ENCODE assay signal across 20 mouse cellular contexts in the genomic region with DNA sequence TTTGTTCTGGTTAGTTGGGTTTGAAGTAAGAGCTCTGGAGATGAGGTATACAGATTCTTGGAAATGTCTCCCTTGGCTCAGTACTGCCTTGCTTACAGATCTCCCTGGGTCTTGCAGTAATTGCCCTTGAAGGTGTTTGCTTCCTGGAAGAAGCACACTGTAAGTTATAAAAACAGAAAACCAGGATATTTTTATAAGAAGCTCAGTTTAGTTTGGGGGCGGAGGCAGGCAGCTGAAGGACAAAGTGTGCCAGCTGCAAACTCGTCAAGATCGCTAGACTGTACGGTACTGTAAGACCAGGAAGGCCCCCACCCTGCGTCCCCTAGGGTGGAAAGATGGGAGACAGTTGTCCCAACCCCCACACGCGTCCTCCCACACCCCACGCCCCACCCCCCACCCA. TPM values are rescaled to one million over a fixed set of nuclear protein-coding genes. Genes with fewer than 3 reads are reported as not detected.
DNase-seq lines count a peak whose midpoint lies in the region; TF ChIP-seq lines count a peak whose summit lies in the region.
"Had no signal": no experiment of that assay in that cellular context is flagged by ENCODE, and none has a peak within 500 bp of the region (broad histone marks: within the 10 kb centered on the region; RNA-seq: fewer than 3 reads in every experiment).

No protein-coding gene starts in this region.

- no peak for TF ChIP-seq CTCF in gastrocnemius, adult 2 months (IDR thresholded peaks at IDR 0.05)
- no peak for TF ChIP-seq CTCF in layer of hippocampus, adult 2 months (conservative IDR thresholded peaks at IDR 0.05)

- no peak overlapping the region for H3K4me3 ChIP-seq in gastrocnemius, adult 2 months
- H3K4me3 ChIP-seq in layer of hippocampus, adult 2 months = no peak overlapping the region
- H3K4me3 ChIP-seq: erythroblast, embryonic 14.5 days; liver, embryonic 13.5 days; megakaryocyte, embryonic 14.5 days had no signal

- DNase-seq in gastrocnemius, adult 2 months = no peak
- DNase-seq in gastrocnemius, adult 18-20 months (ENCODE audit: low spot score) = no peak
- no peak for DNase-seq in layer of hippocampus, adult 2 months (ENCODE audit: low spot score in 2 of 2)
- no peak for DNase-seq in layer of hippocampus, adult 9-10 months (ENCODE audit: low spot score)
- DNase-seq in lung, postnatal 10 days = peak; percentile 19
- DNase-seq in lung, postnatal 4 days = no peak
- peak; percentile 75 for DNase-seq in brain, adult 2 months (ENCODE audit: low read depth, low spot score)
- no peak for DNase-seq in layer of hippocampus, postnatal 14 days (ENCODE audit: low spot score in 2 of 2)
- DNase-seq: adrenal gland, postnatal 10 days; cerebellum, adult 18-20 months; cerebellum, postnatal 36 days; gastrocnemius, postnatal 10 days; kidney, postnatal 36 days; liver, embryonic 13.5 days; thymus, adult 2 months had no signal

- intact Hi-C loops in gastrocnemius, adult 2 months (cut with DNase I) = no loop called here

- H3K27ac ChIP-seq in gastrocnemius, adult 2 months = 0 out of 2 replicates have a peak overlapping the region, but pooled peaks have one; percentile 17
- peak overlapping the region; percentile 95 for H3K27ac ChIP-seq in layer of hippocampus, adult 2 months
- H3K27ac ChIP-seq: hindbrain, embryonic 14.5 days; liver, embryonic 13.5 days had no signal

RNA-seq across cellular contexts. Expression of a gene that starts 28.6 kb away (rescaled TPM):
- total RNA-seq in gastrocnemius, adult 2 months (2021) = 100 to 1,000 TPM; 181 to 192 TPM
- 100 to 1,000 TPM; 180 to 209 TPM for total RNA-seq in gastrocnemius, adult 18-20 months (2021)
- 1,000 to 10,000 TPM; 2,133 to 2,202 TPM for total RNA-seq in layer of hippocampus, adult 2 months (2021)
- 1,000 to 10,000 TPM; 2,088 to 2,105 TPM for total RNA-seq in layer of hippocampus, postnatal 14 days (2021)

RNA-seq across cellular contexts. Expression of a gene that starts 47.8 kb away (rescaled TPM):
- not detected for total RNA-seq in gastrocnemius, adult 2 months (2021)
- not detected for total RNA-seq in gastrocnemius, adult 18-20 months (2021)
- total RNA-seq in layer of hippocampus, adult 2 months (2021) = not detected
- not detected for total RNA-seq in layer of hippocampus, postnatal 14 days (2021)
- total RNA-seq: adrenal gland, postnatal 10 days; gastrocnemius, postnatal 10 days; heart, adult 8-10 months; heart, postnatal 25 days had no signal

Comparison
In these comparisons a context has a peak if more than half of its experiments do, and no peak if none do; other contexts are left out.
1. DNase-seq: peak in lung, postnatal 10 days (single experiment) and brain, adult 2 months (single experiment); none in gastrocnemius, adult 2 months (single experiment), gastrocnemius, adult 18-20 months (single experiment), layer of hippocampus, adult 2 months (0 of 2), layer of hippocampus, adult 9-10 months (single experiment), lung, postnatal 4 days (0 of 2) and layer of hippocampus, postnatal 14 days (0 of 2).
2. RNA of a gene that starts 28.6 kb away (total RNA-seq): 2,133 to 2,202 TPM in layer of hippocampus, adult 2 months and 2,088 to 2,105 TPM in layer of hippocampus, postnatal 14 days; 180 to 209 TPM in gastrocnemius, adult 18-20 months and 181 to 192 TPM in gastrocnemius, adult 2 months; every median in the first group is over 4 times any median in the second.